Comparison of ENCODE assay signal across 8 mouse cellular contexts in genomic region chr4:155668689-155669597, GRCm38 (mm10). TPM values are rescaled to one million over a fixed set of nuclear protein-coding genes. Genes with fewer than 3 reads are reported as not detected.
DNase-seq lines count a peak whose midpoint lies in the region; ATAC-seq and TF ChIP-seq lines count a peak whose summit lies in the region.

Gene Mib2 (minus strand): TSS chr4:155669198.

- peak within 1 kb of the TSS; percentile 92 for H3K4me2 ChIP-seq in kidney, embryonic 14.5 days (replicated peaks; ENCODE audit: low read depth, low read length)
- H3K4me2 ChIP-seq in limb, embryonic 15.5 days: peak within 1 kb of the TSS; percentile 73

- no peak for TF ChIP-seq POLR2A in bone marrow macrophage, adult 2 months (IDR thresholded peaks at IDR 0.05; ENCODE audit: borderline replicate concordance, low read depth, low read length)
- no peak for TF ChIP-seq POLR2A in embryonic fibroblast, embryonic 13.5 days (IDR thresholded peaks at IDR 0.05; ENCODE audit: low read depth, low read length)

- peak; percentile 99 for DNase-seq in A20 (ENCODE audit: low read depth, low spot score)
- peak; percentile 96 to 98 for DNase-seq in heart, adult 9 months (ENCODE audit: low spot score in 2 of 2)
- peak; percentile 89 to 96 for DNase-seq in monocyte, adult 2 months (ENCODE audit: low read depth in 1 of 2, low spot score in 2 of 2)
- DNase-seq in spleen, postnatal 36 days (ENCODE audit: low spot score in 2 of 2): peak; percentile 94 to 95

- no peaks in the 10 kb centered on the region for H3K36me3 ChIP-seq in kidney, embryonic 14.5 days (ENCODE audit: control insufficient read depth, insufficient read depth, low read length)
- H3K36me3 ChIP-seq in limb, embryonic 15.5 days: peaks cover 24% of the 10 kb centered on the region

- H3K4me3 ChIP-seq in bone marrow macrophage, adult 2 months (ENCODE audit: insufficient read depth, low read length): peak within 1 kb of the TSS; percentile 97
- H3K4me3 ChIP-seq in embryonic fibroblast, embryonic 13.5 days (ENCODE audit: insufficient read depth, low read length): peak within 1 kb of the TSS; percentile 68
- peak within 1 kb of the TSS; percentile 93 for H3K4me3 ChIP-seq in kidney, embryonic 14.5 days (ENCODE audit: low read length)
- H3K4me3 ChIP-seq in limb, embryonic 15.5 days: peak within 1 kb of the TSS; percentile 66

- H3K9me3 ChIP-seq in kidney, embryonic 14.5 days (ENCODE audit: control insufficient read depth, low read length): no peaks in the 10 kb centered on the region
- no peaks in the 10 kb centered on the region for H3K9me3 ChIP-seq in limb, embryonic 15.5 days

- H3K9ac ChIP-seq in kidney, embryonic 14.5 days (ENCODE audit: low read depth, low read length): peak within 1 kb of the TSS; percentile 84
- peak within 1 kb of the TSS; percentile 65 for H3K9ac ChIP-seq in limb, embryonic 15.5 days

- no peak for TF ChIP-seq CTCF in bone marrow macrophage, adult 2 months (IDR thresholded peaks at IDR 0.05; ENCODE audit: low read depth, low read length)
- TF ChIP-seq CTCF in embryonic fibroblast, embryonic 13.5 days (IDR thresholded peaks at IDR 0.05; ENCODE audit: borderline replicate concordance, insufficient read depth, low read length): no peak

- H3K27ac ChIP-seq in bone marrow macrophage, adult 2 months (ENCODE audit: insufficient read depth, low read depth, low read length): peak within 1 kb of the TSS; percentile 89
- peak within 1 kb of the TSS; percentile 9; the same call in 1 of the 2 replicates for H3K27ac ChIP-seq in embryonic fibroblast, embryonic 13.5 days (ENCODE audit: insufficient read depth, low read length)
- peak within 1 kb of the TSS; percentile 77 for H3K27ac ChIP-seq in kidney, embryonic 14.5 days (ENCODE audit: low read depth, low read length)
- peak within 1 kb of the TSS; percentile 80 for H3K27ac ChIP-seq in limb, embryonic 15.5 days

- under 1% methylated on average over 73 of the region's 73 CpGs for WGBS in kidney, embryonic 14.5 days
- under 1% methylated on average over 73 of the region's 73 CpGs for WGBS in limb, embryonic 15.5 days

- ATAC-seq in kidney, embryonic 14.5 days (ENCODE audit: low FRiP score, low TSS enrichment): peak; percentile 98
- peak; percentile 99 for ATAC-seq in limb, embryonic 15.5 days (ENCODE audit: insufficient number of reproducible peaks, low FRiP score, low TSS enrichment, low read depth)

- 0 out of 2 replicates have a peak, but pooled peaks cover 3% of the 10 kb centered on the region for H3K27me3 ChIP-seq in kidney, embryonic 14.5 days (ENCODE audit: control insufficient read depth, insufficient read depth, low read length)
- no peaks in the 10 kb centered on the region for H3K27me3 ChIP-seq in limb, embryonic 15.5 days

- peaks cover 9% of the 10 kb centered on the region for H3K4me1 ChIP-seq in bone marrow macrophage, adult 2 months (ENCODE audit: control insufficient read depth, insufficient read depth, low read length)
- H3K4me1 ChIP-seq in embryonic fibroblast, embryonic 13.5 days (ENCODE audit: control insufficient read depth, insufficient read depth, low read length): peaks cover 4% of the 10 kb centered on the region; the same call in 1 of the 2 replicates
- peaks cover 9% of the 10 kb centered on the region; the same call in 1 of the 2 replicates for H3K4me1 ChIP-seq in kidney, embryonic 14.5 days (ENCODE audit: control insufficient read depth, insufficient read depth, low read length)
- H3K4me1 ChIP-seq in limb, embryonic 15.5 days: peaks cover 12% of the 10 kb centered on the region

RNA-seq across cellular contexts. Expression of gene Mib2, which starts in this region (rescaled TPM):
- 39.9 and 48.7 TPM in 2 replicates for polyA plus RNA-seq in bone marrow macrophage, adult 2 months (2012; ENCODE audit: insufficient read depth, insufficient read length, missing spikeins)
- polyA plus RNA-seq in embryonic fibroblast, embryonic 13.5 days (2011; ENCODE audit: insufficient read length, low read depth, missing spikeins): 17.2 and 21.1 TPM in 2 replicates
- 14.3 and 18.0 TPM in 2 replicates for polyA plus RNA-seq in kidney, embryonic 14.5 days (2014; fragmentation: Nextera tagmentation; extraction: Ambion mirVana)
- 30.1 and 34.3 TPM in 2 replicates for polyA plus RNA-seq in limb, embryonic 15.5 days (2015; fragmentation: Nextera tagmentation; extraction: Ambion mirVana)

Comparison
In these comparisons a context has a peak if more than half of its experiments do, and no peak if none do; other contexts are left out.
1. Peak in every context shown above with its lines: DNase-seq, ATAC-seq, H3K4me3 ChIP-seq and H3K27ac ChIP-seq.
2. H3K27ac ChIP-seq: peak in every context shown above with its lines; median percentile 89 in bone marrow macrophage, adult 2 months; 80 in limb, embryonic 15.5 days; 77 in kidney, embryonic 14.5 days; 9 in embryonic fibroblast, embryonic 13.5 days.